Mouse (Mus musculus) lung, embryonic 14.5 days (tissue): ENCODE results near the gene Rnf216. TPM values are rescaled to one million over a fixed set of nuclear protein-coding genes. Genes with fewer than 3 reads are reported as not detected.

Experiments
- ATAC-seq: fragments of 200-750 bp; cut with Nextera tagmentation; 2 replicates; pipeline ENCODE4 v1.8.0; 2017; ENCODE audit warnings: mild to moderate bottlenecking, moderate TSS enrichment, moderate library complexity; ENCODE audit not compliant: insufficient read depth
- DNase-seq: peaks from one replicate; pipeline ENCODE4 v3.0.0-alpha.2; 2015
- H3K27ac ChIP-seq: fragments of 300-500 bp; sonication (generic); 2 replicates; pipeline ENCODE4 v1.5.1; 2014; ENCODE audit warnings: low read depth, mild to moderate bottlenecking, moderate library complexity
- H3K27me3 ChIP-seq: fragments of 300-500 bp; sonication (generic); 2 replicates; pipeline ENCODE4 v1.6.1; 2014; ENCODE audit warnings: low read length, control low read depth; ENCODE audit not compliant: insufficient read depth
- H3K36me3 ChIP-seq: fragments of 300-500 bp; sonication (generic); 2 replicates; pipeline ENCODE4 v1.6.1; 2014; ENCODE audit warnings: control low read depth; ENCODE audit not compliant: insufficient read depth
- H3K4me1 ChIP-seq: fragments of 300-500 bp; sonication (generic); 2 replicates; pipeline ENCODE4 v1.6.1; 2014; ENCODE audit warnings: antibody characterized with exemption, control low read depth; ENCODE audit not compliant: insufficient read depth
- H3K4me2 ChIP-seq: fragments of 300-500 bp; sonication (generic); 2 replicates; pipeline ENCODE4 v1.6.1; 2014; ENCODE audit warnings: mild to moderate bottlenecking
- H3K4me3 ChIP-seq: fragments of 300-500 bp; sonication (generic); 2 replicates; pipeline ENCODE4 v1.5.1; 2014; ENCODE audit warnings: low read depth, low read length
- H3K9ac ChIP-seq: fragments of 300-500 bp; sonication (generic); 2 replicates; pipeline ENCODE4 v1.6.1; 2014
- H3K9me3 ChIP-seq: fragments of 300-500 bp; sonication (generic); 2 replicates; pipeline ENCODE4 v1.6.1; 2016; ENCODE audit warnings: low read depth, low read length, control low read depth
- CTCF ChIP-seq: IDR thresholded peaks from 2 replicates; pipeline ENCODE4 v1.5.1; 2016; ENCODE audit warnings: antibody characterized with exemption, low read depth
- WGBS: fragments of 180-500 bp; shearing (Covaris S2); extraction: QIAGEN DNeasy Blood & Tissue Kit; methylation state at CpG from one replicate; pipeline ENCODE4 v1.1.7; 2014; 5-methylcytosine and 5-hydroxymethylcytosine counted together
- polyA plus RNA-seq: library from polyadenylated mRNA; unstranded; fragments of >200 nt; fragmentation: Nextera tagmentation; extraction: Ambion mirVana; gene quantifications from 2 replicates; pipeline ENCODE4 v1.2.1, GENCODE M21; 2014

The Rnf216 gene
- polyA plus RNA-seq, 1 experiment from 2014 or later: 36.1 TPM

GRCm38 (mm10) chr5:143054703-143055102 lies 58.1 kb downstream of the Rnf216 start:
- H3K4me2 ChIP-seq: no peak overlapping the region

GRCm38 (mm10) chr5:143053132-143053972 lies 59.4 kb downstream of the Rnf216 start:
- no peaks in the 10 kb centered on the region for H3K27me3 ChIP-seq
- peaks cover 9% of the 10 kb centered on the region; the same call in 1 of the 2 replicates for H3K4me1 ChIP-seq
- peak overlapping the region; percentile 42; the same call in 1 of the 2 replicates for H3K27ac ChIP-seq
- no peak overlapping the region for H3K9ac ChIP-seq
- H3K9me3 ChIP-seq: no peaks in the 10 kb centered on the region
- no peak overlapping the region for H3K4me2 ChIP-seq
- H3K4me3 ChIP-seq: no peak overlapping the region
- no peak for TF ChIP-seq CTCF
- no peak for DNase-seq
- WGBS: 57% methylated on average over 5 of the region's 5 CpGs
- no peak for ATAC-seq
- H3K36me3 ChIP-seq: peaks cover 21% of the 10 kb centered on the region; the same call in 1 of the 2 replicates

More at GRCm38 (mm10) chr5:143054703-143055102, 58.1 kb downstream of the Rnf216 start:
- Histone ChIP-seq H3K9me3 (no peaks in the 10 kb centered on the region), H3K27me3 (no peaks in the 10 kb centered on the region), H3K27ac (peak overlapping the region; percentile 6; the same call in 1 of the 2 replicates), H3K4me3 (no peak overlapping the region), H3K4me1 (peaks cover 6% of the 10 kb centered on the region; the same call in 1 of the 2 replicates), H3K36me3 (peaks cover 21% of the 10 kb centered on the region; the same call in 1 of the 2 replicates), H3K9ac (no peak overlapping the region)
- TF ChIP-seq CTCF: no peak
- WGBS: 81% methylated on average over 2 of the region's 2 CpGs
- no peak for DNase-seq
- ATAC-seq: no peak

GRCm38 (mm10) chr5:143052677-143053076 lies 60.1 kb downstream of the Rnf216 start:
- H3K4me3 ChIP-seq: no peak overlapping the region
- H3K4me1 ChIP-seq: peaks cover 12% of the 10 kb centered on the region; the same call in 1 of the 2 replicates
- WGBS: 91% methylated on average over 2 of the region's 2 CpGs
- peaks cover 21% of the 10 kb centered on the region; the same call in 1 of the 2 replicates for H3K36me3 ChIP-seq
- H3K27ac ChIP-seq: no peak overlapping the region; the same call in 1 of the 2 replicates
- H3K9me3 ChIP-seq: no peaks in the 10 kb centered on the region
- no peak overlapping the region for H3K9ac ChIP-seq
- no peak for TF ChIP-seq CTCF
- ATAC-seq (no peak), DNase-seq (no peak)
- H3K27me3 ChIP-seq: no peaks in the 10 kb centered on the region
- H3K4me2 ChIP-seq: no peak overlapping the region

DNA sequence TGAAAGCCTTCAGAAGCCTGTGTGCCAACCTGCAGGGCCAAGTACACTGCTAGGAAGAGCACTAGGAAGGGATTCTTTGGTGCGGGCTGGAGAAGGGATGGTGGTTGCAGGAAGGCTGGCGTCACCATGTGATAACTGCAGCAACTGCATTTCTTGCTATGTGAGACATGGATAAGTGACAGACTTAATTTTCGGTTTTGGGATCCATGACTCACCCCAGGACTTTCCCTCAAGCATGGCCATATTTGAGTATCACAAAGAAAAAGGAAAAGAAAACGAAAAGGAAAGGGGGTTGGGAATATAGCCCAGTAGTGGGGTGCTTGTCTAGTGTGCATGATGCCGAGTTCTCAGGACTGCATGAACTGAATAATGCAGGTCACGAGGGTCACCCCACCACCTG lies 60.9 kb downstream of the Rnf216 start:
- Histone ChIP-seq H3K9ac (no peak overlapping the region), H3K27me3 (no peaks in the 10 kb centered on the region), H3K27ac (no peak overlapping the region), H3K4me3 (no peak overlapping the region), H3K9me3 (no peaks in the 10 kb centered on the region), H3K4me2 (no peak overlapping the region), H3K36me3 (peaks cover 20% of the 10 kb centered on the region; the same call in 1 of the 2 replicates), H3K4me1 (peaks cover 12% of the 10 kb centered on the region; the same call in 1 of the 2 replicates)
- 86% methylated on average over 6 of the region's 6 CpGs for WGBS
- TF ChIP-seq CTCF: no peak
- no peak for DNase-seq
- ATAC-seq: no peak

- ATAC-seq (no peak), DNase-seq (peak; percentile 18)
- Histone ChIP-seq H3K27me3 (no peaks in the 10 kb centered on the region), H3K4me3 (no peak overlapping the region), H3K9me3 (no peaks in the 10 kb centered on the region), H3K4me1 (peaks cover 12% of the 10 kb centered on the region; the same call in 1 of the 2 replicates), H3K4me2 (no peak overlapping the region), H3K9ac (no peak overlapping the region), H3K27ac (peak overlapping the region; percentile 71), H3K36me3 (peaks cover 21% of the 10 kb centered on the region; the same call in 1 of the 2 replicates)
- 74% methylated on average over 5 of the region's 5 CpGs for WGBS
- TF ChIP-seq CTCF: no peak
Measured at GRCm38 (mm10) chr5:143050273-143050672, 62.5 kb downstream of the Rnf216 start.

DNA sequence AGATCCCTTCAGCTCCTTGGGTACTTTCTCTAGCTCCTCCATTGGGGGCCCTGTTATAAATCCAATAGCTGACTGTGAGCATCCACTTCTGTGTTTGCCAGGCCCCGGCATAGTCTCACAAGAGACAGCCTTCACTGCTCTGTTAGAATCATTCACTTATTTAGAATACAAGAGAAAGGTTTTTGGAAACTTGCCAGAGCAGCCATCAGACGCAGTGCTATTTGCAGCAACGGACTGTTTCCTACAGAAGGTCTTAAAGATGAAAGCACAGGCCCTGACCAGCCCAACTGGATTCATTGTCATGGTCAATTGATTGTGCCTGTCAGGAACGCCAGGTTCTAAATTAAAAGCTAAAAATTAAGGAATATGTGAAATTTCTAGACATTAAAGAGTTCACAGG lies 63.0 kb downstream of the Rnf216 start:
- Histone ChIP-seq H3K27me3 (no peaks in the 10 kb centered on the region), H3K4me2 (no peak overlapping the region), H3K4me1 (peaks cover 12% of the 10 kb centered on the region; the same call in 1 of the 2 replicates), H3K27ac (peak overlapping the region; percentile 71), H3K4me3 (no peak overlapping the region), H3K36me3 (peaks cover 21% of the 10 kb centered on the region; the same call in 1 of the 2 replicates), H3K9me3 (no peaks in the 10 kb centered on the region), H3K9ac (no peak overlapping the region)
- no peak for TF ChIP-seq CTCF
- peak; percentile 50; the same call in 1 of the 2 replicates for ATAC-seq
- DNase-seq: peak; percentile 92
- WGBS: 32% methylated on average over 4 of the region's 4 CpGs

GRCm38 (mm10) chr5:143049013-143049385 lies 63.8 kb downstream of the Rnf216 start:
- peak overlapping the region; percentile 76; the same call in 1 of the 2 replicates for H3K27ac ChIP-seq
- no peak overlapping the region for H3K4me2 ChIP-seq
- ATAC-seq (no peak), DNase-seq (no peak)
- peaks cover 12% of the 10 kb centered on the region; the same call in 1 of the 2 replicates for H3K4me1 ChIP-seq
- H3K9ac ChIP-seq: no peak overlapping the region
- H3K36me3 ChIP-seq: peaks cover 25% of the 10 kb centered on the region; the same call in 1 of the 2 replicates
- no peak for TF ChIP-seq CTCF
- no peaks in the 10 kb centered on the region for H3K27me3 ChIP-seq
- no peak overlapping the region for H3K4me3 ChIP-seq
- WGBS: 70% methylated on average over 1 of the region's 1 CpGs
- no peaks in the 10 kb centered on the region for H3K9me3 ChIP-seq
